Mouse (Mus musculus) embryonic facial prominence, embryonic 14.5 days (tissue): ENCODE measurements around the gene Olfr821. TPM values are rescaled to one million over a fixed set of nuclear protein-coding genes. Genes with fewer than 3 reads are reported as not detected.

ENCODE experiments used
- polyA plus RNA-seq: library from polyadenylated mRNA; unstranded; fragments of >200 nt; fragmentation: Nextera tagmentation; extraction: Ambion mirVana; gene quantifications from 2 replicates; pipeline ENCODE4 v1.2.1, GENCODE M21; 2014

The Olfr821 gene
- polyA plus RNA-seq, 1 experiment from 2014 or later: not detected

Other genes starting within 250 kb of the Olfr821 start
- 0.07 and 0.22 TPM in 2 replicates for gene Olfr810, start 235.4 kb upstream of the Olfr821 start, polyA plus RNA-seq
- gene Olfr811, start 226.0 kb upstream of the Olfr821 start, polyA plus RNA-seq: not detected in 2 replicates
- gene Olfr812, start 184.3 kb upstream of the Olfr821 start, polyA plus RNA-seq: 0.16 and 0.21 TPM in 2 replicates
- gene Olfr813, start 175.0 kb upstream of the Olfr821 start, polyA plus RNA-seq: not detected in 2 replicates
- gene Olfr814, start 150.5 kb upstream of the Olfr821 start, polyA plus RNA-seq: not detected in 2 replicates
- not detected in 2 replicates for gene Olfr815, start 124.5 kb upstream of the Olfr821 start, polyA plus RNA-seq
- 0.09 and 0.11 TPM in 2 replicates for gene Olfr816, start 114.8 kb upstream of the Olfr821 start, polyA plus RNA-seq
- gene Olfr818, start 81.2 kb upstream of the Olfr821 start, polyA plus RNA-seq: not detected in 2 replicates
- not detected in 2 replicates for gene Olfr819, start 63.1 kb upstream of the Olfr821 start, polyA plus RNA-seq
- not detected in 2 replicates for gene Olfr247, start 54.2 kb upstream of the Olfr821 start, polyA plus RNA-seq
- gene Gm10310, start 45.3 kb upstream of the Olfr821 start, polyA plus RNA-seq: not detected in 2 replicates
- 0.12 and 0.33 TPM in 2 replicates for gene Olfr820, start 17.7 kb upstream of the Olfr821 start, polyA plus RNA-seq
- 0.08 TPM in 1 of 2 replicates, not detected in the other for gene Olfr822, start 40.9 kb downstream of the Olfr821 start, polyA plus RNA-seq
- gene Olfr823, start 85.0 kb downstream of the Olfr821 start, polyA plus RNA-seq: not detected in 2 replicates
- gene Olfr824, start 99.7 kb downstream of the Olfr821 start, polyA plus RNA-seq: not detected in 2 replicates
- gene Olfr825, start 136.4 kb downstream of the Olfr821 start, polyA plus RNA-seq: not detected in 2 replicates
- 0.14 TPM in 1 of 2 replicates, not detected in the other for gene Olfr826, start 153.8 kb downstream of the Olfr821 start, polyA plus RNA-seq
- not detected in 2 replicates for gene Olfr827, start 184.1 kb downstream of the Olfr821 start, polyA plus RNA-seq
- 0.09 and 0.22 TPM in 2 replicates for gene Neurod4, start 249.9 kb downstream of the Olfr821 start, polyA plus RNA-seq